Mouse (Mus musculus) adrenal gland, postnatal 36 days (tissue): ENCODE data around the gene Myo18a. TPM values are rescaled to one million over a fixed set of nuclear protein-coding genes. Genes with fewer than 3 reads are reported as not detected.

Experiments used
- DNase-seq, 2 experiments: peaks; one replicate each; pipeline ENCODE4 v3.0.0; 2021; ENCODE audit warnings: mixed read lengths in 1 of 2
- total RNA-seq, 2 experiments: library from RNA; stranded (reverse); gene quantifications; 2 replicates each; pipeline ENCODE4 v1.2.3; 2021

The Myo18a gene
- total RNA-seq, 2 experiments from 2014 or later = 56.7 to 76.3 TPM

- no peak for DNase-seq
These were observed 32.2 kb downstream of the Myo18a start for GRCm38 (mm10) chr11:77795216-77795615.

- DNase-seq = no peak
These were observed 37.4 kb downstream of the Myo18a start for GRCm38 (mm10) chr11:77800491-77800868.

- peak; percentile 82 to 91 for DNase-seq
These were observed 38.0 kb downstream of the Myo18a start for GRCm38 (mm10) chr11:77800869-77801701.

GRCm38 (mm10) chr11:77802341-77802865 lies 39.4 kb downstream of the Myo18a start:
- DNase-seq = peak; percentile 59 to 68

- DNase-seq = peak in 1 of 2 experiments; percentile 38
These were observed 43.2 kb downstream of the Myo18a start for GRCm38 (mm10) chr11:77806218-77806617.

- DNase-seq = peak; percentile 48
These were observed 43.8 kb downstream of the Myo18a start for GRCm38 (mm10) chr11:77806855-77807254.

GRCm38 (mm10) chr11:77808051-77808465 lies 45.0 kb downstream of the Myo18a start:
- peak; percentile 65 to 66 for DNase-seq

- DNase-seq = no peak
These were observed 46.2 kb downstream of the Myo18a start for GRCm38 (mm10) chr11:77809215-77809614.

- DNase-seq = no peak
These were observed 47.0 kb downstream of the Myo18a start for GRCm38 (mm10) chr11:77810018-77810417.

GRCm38 (mm10) chr11:77813969-77814368 lies 50.9 kb downstream of the Myo18a start:
- DNase-seq = peak in 1 of 2 experiments; percentile 43

- DNase-seq = peak; percentile 75 to 84
These were observed 53.0 kb downstream of the Myo18a start for GRCm38 (mm10) chr11:77816003-77816402.

GRCm38 (mm10) chr11:77821648-77822047 lies 58.6 kb downstream of the Myo18a start:
- peak; percentile 60 to 78 for DNase-seq

- DNase-seq = peak; percentile 54 to 73
These were observed 59.7 kb downstream of the Myo18a start for GRCm38 (mm10) chr11:77822781-77823180.

- DNase-seq = peak; percentile 81 to 86
These were observed 62.8 kb downstream of the Myo18a start for GRCm38 (mm10) chr11:77825853-77826252.

GRCm38 (mm10) chr11:77826311-77826710 lies 63.3 kb downstream of the Myo18a start:
- no peak for DNase-seq

- peak; percentile 69 to 79 for DNase-seq
These were observed 64.4 kb downstream of the Myo18a start for GRCm38 (mm10) chr11:77827241-77827995.

- no peak for DNase-seq
These were observed 65.1 kb downstream of the Myo18a start for GRCm38 (mm10) chr11:77828163-77828562.

GRCm38 (mm10) chr11:77829043-77829841 lies 66.2 kb downstream of the Myo18a start:
- no peak for DNase-seq

GRCm38 (mm10) chr11:77830875-77831274 lies 67.8 kb downstream of the Myo18a start:
- DNase-seq = no peak

GRCm38 (mm10) chr11:77832541-77832940 lies 69.5 kb downstream of the Myo18a start:
- DNase-seq = peak; percentile 19 to 46

GRCm38 (mm10) chr11:77835109-77835508 lies 72.1 kb downstream of the Myo18a start:
- no peak for DNase-seq

GRCm38 (mm10) chr11:77836290-77836689 lies 73.2 kb downstream of the Myo18a start:
- DNase-seq = no peak
